Mouse (Mus musculus) splenic B cell, adult 2 months (primary cell): ENCODE data around the gene Chst11.

Source experiments
- DNase-seq: peaks from one replicate; pipeline ENCODE4 v3.0.0-alpha.2; 2011; ENCODE audit warnings: low read depth, low spot score
- H3K27me3 ChIP-seq: 2 replicates; pipeline ENCODE4 v1.6.1; 2012; ENCODE audit warnings: mild to moderate bottlenecking, low read length, moderate library complexity, mixed read lengths; ENCODE audit not compliant: control insufficient read depth, poor library complexity, insufficient read depth, severe bottlenecking
- H3K36me3 ChIP-seq: 2 replicates; pipeline ENCODE4 v1.6.1; 2012; ENCODE audit warnings: mild to moderate bottlenecking, low read length, moderate library complexity, mixed read lengths; ENCODE audit not compliant: control insufficient read depth, poor library complexity, insufficient read depth, severe bottlenecking

Chst11 gene

DNA sequence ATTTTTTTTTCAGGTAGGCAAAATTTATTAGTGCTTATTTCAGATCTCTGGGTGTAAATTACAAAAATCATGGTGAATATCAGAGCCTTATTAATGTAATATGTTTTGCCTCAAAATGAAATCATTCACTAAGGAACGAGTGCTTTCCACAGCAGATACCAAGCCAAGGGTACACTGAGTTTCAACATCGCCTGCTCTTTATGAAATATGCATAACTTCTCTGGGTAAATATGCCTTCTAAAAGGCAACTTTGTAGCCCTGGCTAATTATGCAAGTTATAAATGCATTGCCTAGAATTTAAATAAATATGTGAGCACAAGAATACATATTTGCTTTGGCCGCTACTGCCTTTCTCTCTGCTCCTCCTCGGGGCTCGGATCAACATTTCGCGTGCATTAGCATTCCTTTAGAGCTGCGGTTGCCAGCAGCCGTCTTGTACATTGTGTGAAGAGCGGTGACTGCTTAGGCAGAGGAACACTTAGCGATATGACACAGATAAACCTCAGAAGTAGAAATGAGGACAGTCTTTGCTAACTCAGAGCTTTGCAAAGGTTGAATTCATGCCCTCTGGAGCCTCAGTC, 256.9 kb downstream of the Chst11 start:
- no peak for DNase-seq
- Histone ChIP-seq H3K27me3 (no peaks in the 10 kb centered on the region), H3K36me3 (no peaks in the 10 kb centered on the region)

- H3K27me3 ChIP-seq: no peaks in the 10 kb centered on the region
- H3K36me3 ChIP-seq: no peaks in the 10 kb centered on the region
- no peak for DNase-seq
Measured at GRCm38 (mm10) chr10:83244131-83244530, 258.8 kb downstream of the Chst11 start.
